Mouse (Mus musculus) T-helper 1 cell (primary cell): ENCODE results near the gene Prex1.

Source experiments
- in situ Hi-C: fragments of 300-600 bp; cut with MboI, MseI; formaldehyde crosslinking; loops from one replicate; pipeline ENCODE4 v1.15.1; 2025; ENCODE audit warnings: high pct_unique_total_duplicates

Gene Prex1

GRCm38 (mm10) chr2:166663250-166663961 lies 50.2 kb downstream of the Prex1 start:
- in situ Hi-C loops, result loop anchor here (25.0 kb wide), 1 partner anchor 1899 kb away; no protein-coding TSS in a partner anchor

- in situ Hi-C loops, result loop anchor here (25.0 kb wide), 1 partner anchor 1900 kb away; no protein-coding TSS in a partner anchor
These were observed 51.0 kb downstream of the Prex1 start for GRCm38 (mm10) chr2:166662595-166663160.

GRCm38 (mm10) chr2:166661971-166662370 lies 51.7 kb downstream of the Prex1 start:
- in situ Hi-C loops, result loop anchor here (25.0 kb wide), 1 partner anchor 1900 kb away; no protein-coding TSS in a partner anchor

- in situ Hi-C loops, result loop anchor here (25.0 kb wide), 1 partner anchor 1901 kb away; no protein-coding TSS in a partner anchor
These were observed 52.1 kb downstream of the Prex1 start for GRCm38 (mm10) chr2:166661498-166661897.

- in situ Hi-C loops, result loop anchor here (5.0 to 25.0 kb wide), 2 partner anchors 54 to 1904 kb away; partner anchors contain the start of gene Prex1
These were observed 55.3 kb downstream of the Prex1 start for GRCm38 (mm10) chr2:166658380-166658779.

- in situ Hi-C loops, result loop anchor here (5.0 to 25.0 kb wide), 2 partner anchors 55 to 1905 kb away; partner anchors contain the start of gene Prex1
These were observed 56.1 kb downstream of the Prex1 start for GRCm38 (mm10) chr2:166657451-166658011.

- in situ Hi-C loops, result loop anchor here (5.0 to 25.0 kb wide), 2 partner anchors 56 to 1906 kb away; partner anchors contain the start of gene Prex1
These were observed 57.0 kb downstream of the Prex1 start for GRCm38 (mm10) chr2:166656630-166657029.

GRCm38 (mm10) chr2:166655727-166656520 lies 57.7 kb downstream of the Prex1 start:
- in situ Hi-C loops, result loop anchor here (5.0 to 25.0 kb wide), 2 partner anchors 56 to 1906 kb away; partner anchors contain the start of gene Prex1

GRCm38 (mm10) chr2:166655308-166655707 lies 58.3 kb downstream of the Prex1 start:
- in situ Hi-C loops, result loop anchor here (5.0 to 25.0 kb wide), 2 partner anchors 57 to 1907 kb away; partner anchors contain the start of gene Prex1

GRCm38 (mm10) chr2:166654875-166655274 lies 58.8 kb downstream of the Prex1 start:
- in situ Hi-C loops, result loop anchor here (5.0 to 25.0 kb wide), 2 partner anchors 57 to 1907 kb away; partner anchors contain the start of gene Prex1

GRCm38 (mm10) chr2:166653564-166653963 lies 60.1 kb downstream of the Prex1 start:
- in situ Hi-C loops, result loop anchor here (25.0 kb wide), 1 partner anchor 1909 kb away; no protein-coding TSS in a partner anchor

- in situ Hi-C loops, result loop anchor here (25.0 kb wide), 1 partner anchor 1910 kb away; no protein-coding TSS in a partner anchor
These were observed 61.0 kb downstream of the Prex1 start for GRCm38 (mm10) chr2:166652672-166653071.

- in situ Hi-C loops, result loop anchor here (25.0 kb wide), 1 partner anchor 1911 kb away; no protein-coding TSS in a partner anchor
These were observed 62.2 kb downstream of the Prex1 start for GRCm38 (mm10) chr2:166651317-166652030.

GRCm38 (mm10) chr2:166650414-166650813 lies 63.2 kb downstream of the Prex1 start:
- in situ Hi-C loops, result loop anchor here (25.0 kb wide), 1 partner anchor 1912 kb away; no protein-coding TSS in a partner anchor

- in situ Hi-C loops, result no loop called here
These were observed 66.4 kb downstream of the Prex1 start for GRCm38 (mm10) chr2:166647242-166647641.

- in situ Hi-C loops, result no loop called here
These were observed 67.1 kb downstream of the Prex1 start for GRCm38 (mm10) chr2:166646434-166647088.

GRCm38 (mm10) chr2:166644816-166645215 lies 68.8 kb downstream of the Prex1 start:
- in situ Hi-C loops, result no loop called here

GRCm38 (mm10) chr2:166642581-166642987 lies 71.0 kb downstream of the Prex1 start:
- in situ Hi-C loops, result no loop called here

GRCm38 (mm10) chr2:166639750-166640149 lies 73.9 kb downstream of the Prex1 start:
- in situ Hi-C loops, result no loop called here
